Mouse (Mus musculus) neural tube, embryonic 15.5 days (tissue): ENCODE data around the gene Vps25. TPM values are rescaled to one million over a fixed set of nuclear protein-coding genes. Genes with fewer than 3 reads are reported as not detected.
A peak's percentile ranks its signal among the peaks of the same experiment; 100 is the strongest.

Experiments
- ATAC-seq: fragments of 200-750 bp; cut with Nextera tagmentation; 2 replicates; pipeline ENCODE4 v1.8.0; 2017; ENCODE audit warnings: mild to moderate bottlenecking, moderate TSS enrichment, moderate library complexity; ENCODE audit not compliant: low FRiP score
- H3K27ac ChIP-seq: fragments of 300-500 bp; sonication (generic); replicated peaks from 2 replicates; pipeline ENCODE4 v1.5.1; 2015; ENCODE audit warnings: mild to moderate bottlenecking, inconsistent platforms
- H3K27me3 ChIP-seq: fragments of 300-500 bp; sonication (generic); replicated peaks from 2 replicates; pipeline ENCODE4 v1.6.1; 2015; ENCODE audit warnings: inconsistent platforms
- H3K36me3 ChIP-seq: fragments of 300-500 bp; sonication (generic); 2 replicates; pipeline ENCODE4 v1.6.1; 2015; ENCODE audit warnings: inconsistent platforms
- H3K4me1 ChIP-seq: fragments of 300-500 bp; sonication (generic); 2 replicates; pipeline ENCODE4 v1.6.1; 2015; ENCODE audit warnings: inconsistent platforms
- H3K4me2 ChIP-seq: fragments of 300-500 bp; sonication (generic); 2 replicates; pipeline ENCODE4 v1.6.1; 2015; ENCODE audit warnings: inconsistent platforms, mild to moderate bottlenecking, moderate library complexity
- H3K4me3 ChIP-seq: fragments of 300-500 bp; sonication (generic); replicated peaks from 2 replicates; pipeline ENCODE4 v1.5.1; 2015; ENCODE audit warnings: mild to moderate bottlenecking, inconsistent platforms
- H3K9ac ChIP-seq: fragments of 300-500 bp; sonication (generic); replicated peaks from 2 replicates; pipeline ENCODE4 v1.6.1; 2015; ENCODE audit warnings: mild to moderate bottlenecking, inconsistent platforms
- H3K9me3 ChIP-seq: fragments of 300-500 bp; sonication (generic); replicated peaks from 2 replicates; pipeline ENCODE4 v1.6.1; 2016; ENCODE audit warnings: inconsistent platforms
- WGBS: fragments of 180-500 bp; shearing (Covaris S2); methylation state at CpG from one replicate; pipeline ENCODE4 v1.1.7; 2015; ENCODE audit warnings: mixed read lengths; 5-methylcytosine and 5-hydroxymethylcytosine counted together
- polyA plus RNA-seq: library from polyadenylated mRNA; unstranded; fragments of >200 nt; fragmentation: Nextera tagmentation; extraction: Ambion mirVana; gene quantifications from 2 replicates; pipeline ENCODE4 v1.2.1, GENCODE M21; 2015

Vps25 gene
- polyA plus RNA-seq, 1 experiment from 2014 or later, result 123 TPM

GRCm38 (mm10) chr11:101262272-101262967 lies 8.9 kb downstream of the Vps25 start:
- H3K9me3 ChIP-seq, result no peaks in the 10 kb centered on the region
- peaks cover 52% of the 10 kb centered on the region for H3K4me1 ChIP-seq
- peak overlapping the region; percentile 34 for H3K4me2 ChIP-seq
- WGBS, result 1% methylated on average over 24 of the region's 24 CpGs
- H3K27me3 ChIP-seq, result peaks cover 52% of the 10 kb centered on the region
- peak overlapping the region; percentile 17 for H3K4me3 ChIP-seq
- H3K9ac ChIP-seq, result no peak overlapping the region
- no peak for ATAC-seq
- H3K36me3 ChIP-seq, result peaks cover 13% of the 10 kb centered on the region
- no peak overlapping the region for H3K27ac ChIP-seq

DNA sequence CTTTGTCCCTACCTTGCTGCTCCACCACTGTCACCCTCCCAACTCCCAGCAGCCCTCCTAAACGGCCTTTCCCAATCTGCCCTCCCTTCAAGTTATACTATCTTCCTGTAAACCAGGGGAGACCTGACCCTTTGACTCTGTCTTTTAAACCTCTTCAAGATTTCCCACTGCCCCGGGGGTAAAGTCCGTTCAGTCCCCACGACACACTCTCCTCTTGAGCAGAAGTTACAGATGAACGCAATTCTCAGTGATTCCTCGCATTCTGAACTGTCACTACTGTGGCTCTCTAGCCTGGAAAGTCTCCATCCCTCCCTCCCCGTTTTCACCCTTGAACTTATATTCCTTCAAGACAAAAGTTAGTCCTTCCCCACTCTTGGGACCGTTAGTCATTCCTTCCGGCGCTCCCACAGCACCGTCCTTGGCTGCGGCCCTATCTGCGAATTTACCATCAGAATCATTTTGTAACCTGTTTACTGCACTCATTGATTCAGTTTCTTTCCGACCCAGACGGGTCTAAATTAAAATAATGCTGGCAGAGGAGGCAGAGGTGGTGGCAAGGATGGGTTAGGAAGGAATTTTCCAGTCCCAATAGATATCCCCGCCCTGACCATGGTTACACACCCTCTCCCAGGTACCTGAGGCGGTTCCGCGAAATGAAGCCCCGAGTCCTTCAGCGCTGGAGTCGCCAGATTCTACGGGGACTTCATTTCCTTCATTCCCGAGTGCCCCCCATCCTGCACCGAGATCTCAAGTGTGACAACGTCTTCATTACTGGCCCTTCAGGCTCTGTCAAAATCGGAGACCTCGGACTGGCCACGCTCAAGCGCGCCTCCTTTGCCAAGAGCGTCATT lies 9.9 kb downstream of the Vps25 start:
- WGBS, result 4% methylated on average over 32 of the region's 32 CpGs
- H3K4me1 ChIP-seq, result peaks cover 52% of the 10 kb centered on the region
- H3K9me3 ChIP-seq, result no peaks in the 10 kb centered on the region
- H3K27me3 ChIP-seq, result peaks cover 55% of the 10 kb centered on the region
- no peak overlapping the region for H3K9ac ChIP-seq
- peaks cover 7% of the 10 kb centered on the region for H3K36me3 ChIP-seq
- no peak for ATAC-seq
- no peak overlapping the region for H3K4me2 ChIP-seq
- no peak overlapping the region for H3K4me3 ChIP-seq
- H3K27ac ChIP-seq, result no peak overlapping the region

GRCm38 (mm10) chr11:101263989-101264280 lies 10.4 kb downstream of the Vps25 start:
- H3K27ac ChIP-seq, result no peak overlapping the region

DNA sequence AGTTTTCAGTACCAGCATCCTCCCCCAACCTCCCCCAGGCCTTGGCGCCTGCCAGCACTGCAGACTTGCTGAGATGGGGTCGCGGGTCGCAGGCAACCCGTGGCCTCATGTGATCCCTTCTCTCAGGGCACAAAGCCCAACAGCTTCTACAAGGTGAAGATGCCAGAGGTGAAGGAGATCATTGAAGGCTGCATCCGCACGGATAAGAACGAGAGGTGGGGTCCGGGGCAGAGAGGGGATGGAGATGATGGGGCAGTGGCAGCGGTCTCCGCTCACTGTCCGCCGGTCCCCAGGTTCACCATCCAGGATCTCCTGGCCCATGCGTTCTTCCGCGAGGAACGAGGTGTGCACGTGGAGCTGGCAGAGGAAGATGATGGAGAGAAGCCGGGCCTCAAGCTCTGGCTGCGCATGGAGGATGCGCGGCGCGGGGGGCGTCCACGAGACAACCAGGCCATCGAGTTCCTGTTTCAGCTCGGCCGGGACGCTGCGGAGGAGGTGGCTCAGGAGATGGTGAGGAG lies 11.5 kb downstream of the Vps25 start:
- 3% methylated on average over 31 of the region's 31 CpGs for WGBS
- no peak for ATAC-seq
- Histone ChIP-seq H3K36me3 (no peaks in the 10 kb centered on the region), H3K27me3 (peaks cover 52% of the 10 kb centered on the region), H3K4me1 (peaks cover 45% of the 10 kb centered on the region), H3K27ac (no peak overlapping the region), H3K4me3 (peak overlapping the region; percentile 36), H3K4me2 (peak overlapping the region; percentile 62), H3K9me3 (no peaks in the 10 kb centered on the region), H3K9ac (0 out of 2 replicates have a peak overlapping the region, but pooled peaks have one; percentile 20)

More at GRCm38 (mm10) chr11:101263989-101264280, 10.4 kb downstream of the Vps25 start:
- peaks cover 55% of the 10 kb centered on the region for H3K27me3 ChIP-seq
- 0 out of 2 replicates have a peak, but pooled peaks cover 4% of the 10 kb centered on the region for H3K36me3 ChIP-seq
- H3K4me3 ChIP-seq, result no peak overlapping the region
- H3K4me1 ChIP-seq, result peaks cover 52% of the 10 kb centered on the region
- no peaks in the 10 kb centered on the region for H3K9me3 ChIP-seq
- WGBS, result 8% methylated on average over 3 of the region's 3 CpGs
- no peak overlapping the region for H3K9ac ChIP-seq
- no peak overlapping the region for H3K4me2 ChIP-seq
- ATAC-seq, result no peak

DNA sequence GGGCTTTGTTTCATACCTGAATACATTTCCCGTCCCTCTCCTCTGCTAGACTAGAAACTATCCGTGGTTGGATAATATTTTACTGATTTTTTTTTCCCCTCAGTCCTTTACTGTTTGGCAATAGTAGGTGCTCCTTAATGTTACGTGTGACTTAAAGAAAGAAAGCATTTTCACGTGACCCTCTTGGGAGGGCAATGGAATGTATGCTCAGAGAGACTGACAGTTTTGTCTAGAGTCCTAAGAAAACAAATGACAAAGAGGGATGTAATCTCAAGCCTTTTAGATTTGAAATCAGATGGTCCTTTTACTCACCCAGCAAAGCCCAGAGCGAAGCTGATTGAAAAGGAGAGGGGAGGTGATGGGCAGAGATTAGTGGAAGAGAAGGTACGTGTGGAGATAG lies 12.4 kb downstream of the Vps25 start:
- no peaks in the 10 kb centered on the region for H3K9me3 ChIP-seq
- H3K4me1 ChIP-seq, result peaks cover 36% of the 10 kb centered on the region
- H3K4me3 ChIP-seq, result peak overlapping the region; percentile 36; the same call in 1 of the 2 replicates
- H3K36me3 ChIP-seq, result no peaks in the 10 kb centered on the region
- H3K27ac ChIP-seq, result no peak overlapping the region
- 30% methylated on average over 6 of the region's 6 CpGs for WGBS
- no peak overlapping the region for H3K9ac ChIP-seq
- peaks cover 49% of the 10 kb centered on the region for H3K27me3 ChIP-seq
- peak overlapping the region; percentile 62; the same call in 1 of the 2 replicates for H3K4me2 ChIP-seq
- no peak for ATAC-seq

GRCm38 (mm10) chr11:101269577-101270116 lies 16.1 kb downstream of the Vps25 start:
- Histone ChIP-seq H3K9ac (0 out of 2 replicates have a peak overlapping the region, but pooled peaks have one; percentile 20), H3K27me3 (peaks cover 23% of the 10 kb centered on the region), H3K27ac (no peak overlapping the region; the same call in 1 of the 2 replicates), H3K4me1 (peaks cover 13% of the 10 kb centered on the region), H3K4me2 (peak overlapping the region; percentile 34), H3K36me3 (no peaks in the 10 kb centered on the region), H3K9me3 (no peaks in the 10 kb centered on the region), H3K4me3 (no peak overlapping the region)
- ATAC-seq, result no peak
- 38% methylated on average over 10 of the region's 10 CpGs for WGBS

DNA sequence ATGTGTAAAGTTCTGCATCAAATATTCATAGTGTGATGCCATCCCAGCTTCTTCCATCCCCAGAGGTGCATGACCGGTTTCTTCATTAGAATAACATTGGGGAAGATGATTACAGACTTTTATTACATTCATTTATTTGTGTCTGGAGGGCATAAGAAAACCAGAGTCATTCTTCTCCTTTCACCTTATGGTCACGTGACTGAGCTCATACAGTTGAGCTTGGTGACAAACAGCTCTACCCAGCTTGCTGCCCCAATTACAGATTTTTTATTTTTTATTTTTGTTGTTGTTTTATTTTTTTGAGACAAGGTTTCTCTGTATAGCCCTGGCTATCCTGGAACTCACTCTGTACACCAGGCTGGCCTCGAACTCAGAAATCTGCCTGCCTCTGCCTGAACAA lies 18.9 kb downstream of the Vps25 start:
- 76% methylated on average over 3 of the region's 3 CpGs for WGBS
- Histone ChIP-seq H3K4me2 (no peak overlapping the region), H3K9ac (no peak overlapping the region), H3K4me1 (peaks cover 17% of the 10 kb centered on the region), H3K4me3 (no peak overlapping the region), H3K27me3 (0 out of 2 replicates have a peak, but pooled peaks cover 3% of the 10 kb centered on the region), H3K36me3 (no peaks in the 10 kb centered on the region; the same call in 1 of the 2 replicates), H3K27ac (no peak overlapping the region), H3K9me3 (no peaks in the 10 kb centered on the region)
- no peak for ATAC-seq

- Histone ChIP-seq H3K4me2 (no peak overlapping the region), H3K4me3 (no peak overlapping the region), H3K4me1 (peaks cover 29% of the 10 kb centered on the region), H3K9ac (no peak overlapping the region), H3K27ac (no peak overlapping the region), H3K9me3 (no peaks in the 10 kb centered on the region), H3K27me3 (no peaks in the 10 kb centered on the region), H3K36me3 (no peaks in the 10 kb centered on the region; the same call in 1 of the 2 replicates)
- ATAC-seq, result no peak
- 78% methylated on average over 4 of the region's 4 CpGs for WGBS
Observed at GRCm38 (mm10) chr11:101275309-101275708, 21.8 kb downstream of the Vps25 start.

DNA sequence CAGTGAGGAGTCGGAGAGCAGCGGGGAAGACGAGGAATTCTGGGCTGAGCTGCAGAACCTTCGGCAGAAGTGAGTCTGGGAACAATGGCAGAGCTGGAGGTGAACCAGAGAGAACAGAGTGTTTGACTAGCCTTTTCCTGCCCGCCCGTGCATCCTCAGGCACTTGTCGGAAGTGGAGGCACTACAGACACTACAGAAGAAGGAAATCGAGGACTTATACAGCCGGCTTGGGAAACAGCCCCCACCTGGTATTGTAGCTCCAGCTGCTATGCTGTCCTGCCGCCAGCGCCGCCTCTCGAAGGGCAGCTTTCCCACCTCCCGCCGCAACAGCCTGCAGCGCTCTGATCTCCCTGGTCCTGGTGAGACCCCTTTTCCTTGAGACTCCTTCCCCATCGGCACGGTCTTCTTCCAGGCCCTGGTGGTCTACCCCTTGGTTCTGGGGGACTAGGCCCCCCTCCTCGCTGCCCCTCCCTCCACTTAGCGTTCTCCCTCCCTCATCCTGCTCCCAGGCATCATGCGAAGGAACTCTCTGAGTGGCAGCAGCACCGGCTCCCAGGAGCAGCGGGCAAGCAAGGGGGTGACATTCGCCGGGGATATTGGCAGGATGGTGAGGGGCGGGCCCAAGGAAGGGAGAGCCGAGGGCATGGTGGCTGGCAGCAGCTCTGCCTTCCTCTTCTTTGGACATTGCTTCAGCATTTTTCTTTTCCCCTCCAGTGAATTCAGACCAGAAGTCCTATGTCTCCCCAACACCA lies 23.0 kb downstream of the Vps25 start:
- H3K4me2 ChIP-seq, result peak overlapping the region; percentile 88
- no peaks in the 10 kb centered on the region for H3K9me3 ChIP-seq
- H3K9ac ChIP-seq, result no peak overlapping the region
- ATAC-seq, result no peak
- H3K36me3 ChIP-seq, result no peaks in the 10 kb centered on the region; the same call in 1 of the 2 replicates
- H3K27me3 ChIP-seq, result no peaks in the 10 kb centered on the region
- H3K4me3 ChIP-seq, result no peak overlapping the region
- peaks cover 29% of the 10 kb centered on the region for H3K4me1 ChIP-seq
- WGBS, result 35% methylated on average over 27 of the region's 27 CpGs
- no peak overlapping the region for H3K27ac ChIP-seq

GRCm38 (mm10) chr11:101277381-101278222 lies 24.1 kb downstream of the Vps25 start:
- no peaks in the 10 kb centered on the region for H3K9me3 ChIP-seq
- ATAC-seq, result no peak
- peaks cover 29% of the 10 kb centered on the region for H3K4me1 ChIP-seq
- H3K36me3 ChIP-seq, result no peaks in the 10 kb centered on the region; the same call in 1 of the 2 replicates
- H3K9ac ChIP-seq, result peak overlapping the region; percentile 78
- H3K27me3 ChIP-seq, result no peaks in the 10 kb centered on the region; the same call in 1 of the 2 replicates
- peak overlapping the region; percentile 88 for H3K4me2 ChIP-seq
- no peak overlapping the region for H3K27ac ChIP-seq
- H3K4me3 ChIP-seq, result peak overlapping the region; percentile 66
- WGBS, result 57% methylated on average over 12 of the region's 12 CpGs
